Mouse (Mus musculus): ENCODE data around the gene Ptprj. TPM values are rescaled to one million over a fixed set of nuclear protein-coding genes. Genes with fewer than 3 reads are reported as not detected.

Gene Ptprj
- total and polyA plus RNA-seq, 2 experiments = 12.1 to 35.2 TPM

DNA sequence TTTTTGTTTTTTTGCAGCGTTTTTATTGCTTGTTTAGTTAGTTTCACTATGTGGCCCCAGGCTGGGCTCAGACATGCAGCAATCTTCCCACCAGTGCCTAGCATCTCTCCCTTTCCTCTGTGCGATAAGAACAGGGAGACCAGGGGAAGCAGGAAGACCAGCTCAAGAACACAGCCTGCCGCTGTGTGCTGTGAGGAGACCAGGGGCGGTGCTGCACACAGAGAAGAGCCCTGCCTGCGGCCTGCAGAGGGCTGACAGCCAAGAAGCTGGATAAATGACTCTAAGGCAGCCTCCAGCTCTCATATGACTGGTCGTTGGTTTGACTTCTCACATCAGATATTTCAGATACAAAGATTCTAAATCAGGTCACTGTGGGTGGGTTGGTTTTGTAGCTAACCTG, 110.3 kb downstream of the Ptprj start:
- TF ChIP-seq CTCF (IDR thresholded peaks at IDR 0.05; ENCODE audit: low read depth, low read length) (no peak), POLR2A (IDR thresholded peaks at IDR 0.05; ENCODE audit: extremely low read depth, insufficient read depth, low read length) (no peak)
- Histone ChIP-seq H3K27ac (replicated peaks; ENCODE audit: insufficient read depth, low read depth, low read length) (no peak overlapping the region), H3K27me3 (ENCODE audit: control insufficient read depth, insufficient read depth, low read length) (no peaks in the 10 kb centered on the region), H3K79me2 (ENCODE audit: control insufficient read depth, insufficient read depth, low read length) (no peaks in the 10 kb centered on the region; the same call in 1 of the 2 replicates), H3K9ac (ENCODE audit: low read depth, low read length) (no peak overlapping the region), H3K4me1 (ENCODE audit: control insufficient read depth, insufficient read depth, low read length) (peaks cover 3% of the 10 kb centered on the region; the same call in 1 of the 2 replicates), H3K4me3 (ENCODE audit: insufficient read depth, low read depth, low read length) (no peak overlapping the region), H3K36me3 (ENCODE audit: control insufficient read depth, insufficient read depth, low read length) (peaks cover 17% of the 10 kb centered on the region)
- WGBS = 56% methylated on average over 6 of the region's 6 CpGs
- DNase-seq (ENCODE audit: extremely low read depth, low read depth, low spot score) = no peak

DNA sequence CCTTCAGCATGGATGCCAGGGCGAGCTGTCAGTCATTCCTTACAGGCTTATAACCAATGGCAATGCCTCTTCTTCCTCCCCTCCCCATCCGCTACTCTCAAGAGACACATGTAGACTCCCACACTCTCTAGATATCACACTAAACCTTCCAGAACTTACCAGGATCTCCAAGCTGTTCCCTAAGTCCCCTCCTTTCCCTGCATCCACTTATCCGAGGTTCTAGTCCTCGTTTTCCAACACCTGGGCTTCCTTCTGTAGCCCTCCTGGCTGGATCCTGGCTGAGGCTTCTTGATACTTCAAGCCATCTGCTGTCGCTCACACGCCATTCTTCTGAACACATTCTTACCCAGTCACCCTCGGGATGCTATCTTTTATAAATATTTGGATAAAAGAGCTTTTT, 114.0 kb downstream of the Ptprj start:
- DNase-seq (ENCODE audit: extremely low read depth, low read depth, low spot score) = no peak
- WGBS = 78% methylated on average over 7 of the region's 7 CpGs
- Histone ChIP-seq H3K4me3 (ENCODE audit: insufficient read depth, low read depth, low read length) (no peak overlapping the region), H3K4me1 (ENCODE audit: control insufficient read depth, insufficient read depth, low read length) (no peaks in the 10 kb centered on the region), H3K9ac (ENCODE audit: low read depth, low read length) (no peak overlapping the region), H3K79me2 (ENCODE audit: control insufficient read depth, insufficient read depth, low read length) (no peaks in the 10 kb centered on the region), H3K27ac (replicated peaks; ENCODE audit: insufficient read depth, low read depth, low read length) (no peak overlapping the region), H3K27me3 (ENCODE audit: control insufficient read depth, insufficient read depth, low read length) (no peaks in the 10 kb centered on the region), H3K36me3 (ENCODE audit: control insufficient read depth, insufficient read depth, low read length) (peaks cover 35% of the 10 kb centered on the region)
- TF ChIP-seq CTCF (IDR thresholded peaks at IDR 0.05; ENCODE audit: low read depth, low read length) (no peak), POLR2A (IDR thresholded peaks at IDR 0.05; ENCODE audit: extremely low read depth, insufficient read depth, low read length) (no peak)

DNA sequence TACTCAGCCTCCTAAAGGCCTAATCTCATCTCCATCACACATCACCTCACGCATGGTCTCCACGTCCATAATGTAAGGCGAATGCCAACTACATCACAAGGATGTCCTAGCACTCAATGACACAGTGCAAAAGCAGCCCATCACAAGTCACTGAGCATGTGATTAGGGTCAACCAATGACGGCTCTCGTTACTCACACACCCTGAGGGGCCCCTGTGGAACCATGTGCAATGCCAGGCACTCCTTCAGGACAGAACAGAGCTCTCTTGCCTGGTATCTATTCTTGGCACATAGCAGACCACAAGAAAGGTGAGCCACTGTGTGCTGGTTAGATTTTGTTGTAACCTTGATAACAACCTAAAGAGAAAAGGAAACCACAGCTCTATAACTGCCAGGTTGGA, 116.7 kb downstream of the Ptprj start:
- no peak for TF ChIP-seq CTCF (IDR thresholded peaks at IDR 0.05; ENCODE audit: low read depth, low read length)
- TF ChIP-seq POLR2A (IDR thresholded peaks at IDR 0.05; ENCODE audit: extremely low read depth, insufficient read depth, low read length) = no peak
- no peak for DNase-seq (ENCODE audit: extremely low read depth, low read depth, low spot score)
- Histone ChIP-seq H3K27ac (replicated peaks; ENCODE audit: insufficient read depth, low read depth, low read length) (no peak overlapping the region), H3K79me2 (ENCODE audit: control insufficient read depth, insufficient read depth, low read length) (no peaks in the 10 kb centered on the region), H3K36me3 (ENCODE audit: control insufficient read depth, insufficient read depth, low read length) (peaks cover 42% of the 10 kb centered on the region), H3K4me1 (ENCODE audit: control insufficient read depth, insufficient read depth, low read length) (no peaks in the 10 kb centered on the region), H3K27me3 (ENCODE audit: control insufficient read depth, insufficient read depth, low read length) (no peaks in the 10 kb centered on the region), H3K9ac (ENCODE audit: low read depth, low read length) (no peak overlapping the region), H3K4me3 (ENCODE audit: insufficient read depth, low read depth, low read length) (no peak overlapping the region)
- 99% methylated on average over 5 of the region's 5 CpGs for WGBS

DNA sequence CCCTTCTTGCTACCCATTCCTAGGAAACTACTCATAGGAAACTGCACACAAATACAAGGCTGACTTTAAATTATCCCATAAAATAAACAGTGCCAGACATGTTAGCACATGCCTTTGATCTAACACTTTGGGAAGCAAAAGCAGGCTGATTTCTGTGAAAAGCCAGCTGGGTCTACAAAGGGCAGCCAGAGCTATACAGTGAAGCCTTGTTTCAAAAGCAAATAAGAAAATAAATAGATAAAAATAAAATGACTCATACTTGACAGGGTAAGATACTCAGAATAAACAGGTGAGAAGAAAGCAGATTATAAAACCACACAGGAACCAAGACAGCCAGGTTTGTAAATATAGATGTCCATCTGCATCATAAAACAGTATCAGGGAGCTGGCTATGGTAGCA, 118.2 kb downstream of the Ptprj start:
- H3K4me1 ChIP-seq (ENCODE audit: control insufficient read depth, insufficient read depth, low read length) = no peaks in the 10 kb centered on the region
- no peak overlapping the region for H3K4me3 ChIP-seq (ENCODE audit: insufficient read depth, low read depth, low read length)
- H3K27me3 ChIP-seq (ENCODE audit: control insufficient read depth, insufficient read depth, low read length) = no peaks in the 10 kb centered on the region
- peaks cover 49% of the 10 kb centered on the region for H3K36me3 ChIP-seq (ENCODE audit: control insufficient read depth, insufficient read depth, low read length)
- H3K9ac ChIP-seq (ENCODE audit: low read depth, low read length) = no peak overlapping the region
- DNase-seq (ENCODE audit: extremely low read depth, low read depth, low spot score) = no peak
- no peak for TF ChIP-seq POLR2A (IDR thresholded peaks at IDR 0.05; ENCODE audit: extremely low read depth, insufficient read depth, low read length)
- no peak for TF ChIP-seq CTCF (IDR thresholded peaks at IDR 0.05; ENCODE audit: low read depth, low read length)
- no peak overlapping the region for H3K27ac ChIP-seq (replicated peaks; ENCODE audit: insufficient read depth, low read depth, low read length)
- no peaks in the 10 kb centered on the region for H3K79me2 ChIP-seq (ENCODE audit: control insufficient read depth, insufficient read depth, low read length)

GRCm38 (mm10) chr2:90457946-90458345, 122.5 kb downstream of the Ptprj start:
- Histone ChIP-seq H3K4me1 (ENCODE audit: control insufficient read depth, insufficient read depth, low read length) (no peaks in the 10 kb centered on the region), H3K27me3 (ENCODE audit: control insufficient read depth, insufficient read depth, low read length) (no peaks in the 10 kb centered on the region), H3K36me3 (ENCODE audit: control insufficient read depth, insufficient read depth, low read length) (peaks cover 54% of the 10 kb centered on the region), H3K4me3 (ENCODE audit: insufficient read depth, low read depth, low read length) (no peak overlapping the region), H3K27ac (replicated peaks; ENCODE audit: insufficient read depth, low read depth, low read length) (no peak overlapping the region), H3K79me2 (ENCODE audit: control insufficient read depth, insufficient read depth, low read length) (no peaks in the 10 kb centered on the region), H3K9ac (ENCODE audit: low read depth, low read length) (no peak overlapping the region)
- WGBS = 94% methylated on average over 12 of the region's 12 CpGs
- DNase-seq (ENCODE audit: extremely low read depth, low read depth, low spot score) = no peak
- TF ChIP-seq CTCF (IDR thresholded peaks at IDR 0.05; ENCODE audit: low read depth, low read length) = no peak
- no peak for TF ChIP-seq POLR2A (IDR thresholded peaks at IDR 0.05; ENCODE audit: extremely low read depth, insufficient read depth, low read length)

DNA sequence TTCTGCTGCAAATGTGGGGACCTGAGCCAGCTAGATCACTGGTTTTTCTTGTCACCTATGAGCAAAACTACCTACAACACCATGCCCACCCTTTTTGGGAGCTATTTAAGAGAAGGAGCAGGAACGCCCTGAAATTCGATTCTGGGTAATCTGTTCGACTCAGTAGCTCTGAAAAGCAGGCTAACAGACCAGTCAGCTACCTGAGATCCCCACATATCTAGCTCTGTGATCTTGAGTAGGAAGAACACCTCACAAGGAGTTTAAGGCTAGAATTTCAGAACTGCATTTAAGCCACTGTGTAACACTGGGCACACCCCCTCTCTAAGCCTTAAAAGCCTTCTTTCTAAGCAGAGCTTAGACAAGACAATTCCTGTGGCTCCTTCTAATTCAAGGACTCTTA, 128.1 kb downstream of the Ptprj start:
- Histone ChIP-seq H3K9ac (ENCODE audit: low read depth, low read length) (no peak overlapping the region), H3K4me1 (ENCODE audit: control insufficient read depth, insufficient read depth, low read length) (no peaks in the 10 kb centered on the region), H3K4me3 (ENCODE audit: insufficient read depth, low read depth, low read length) (no peak overlapping the region), H3K36me3 (ENCODE audit: control insufficient read depth, insufficient read depth, low read length) (peaks cover 50% of the 10 kb centered on the region), H3K27me3 (ENCODE audit: control insufficient read depth, insufficient read depth, low read length) (no peaks in the 10 kb centered on the region), H3K79me2 (ENCODE audit: control insufficient read depth, insufficient read depth, low read length) (no peaks in the 10 kb centered on the region), H3K27ac (replicated peaks; ENCODE audit: insufficient read depth, low read depth, low read length) (no peak overlapping the region)
- no peak for DNase-seq (ENCODE audit: extremely low read depth, low read depth, low spot score)
- WGBS = 91% methylated on average over 3 of the region's 3 CpGs
- no peak for TF ChIP-seq POLR2A (IDR thresholded peaks at IDR 0.05; ENCODE audit: extremely low read depth, insufficient read depth, low read length)
- TF ChIP-seq CTCF (IDR thresholded peaks at IDR 0.05; ENCODE audit: low read depth, low read length) = no peak
